Mouse (Mus musculus) kidney, adult 2 months (tissue): Measurements from ENCODE around the gene Ltb4r2.

Experiments used
- CTCF ChIP-seq: fragments of 200-500 bp; conservative IDR thresholded peaks from 2 replicates; pipeline ENCODE4 v1.5.1; 2011; ENCODE audit warnings: low read depth, mild to moderate bottlenecking, control low read depth, low read length, moderate library complexity, mixed read lengths; ENCODE audit not compliant: insufficient read depth, insufficient read length
- POLR2A ChIP-seq: fragments of 200-500 bp; IDR thresholded peaks from one replicate; pipeline ENCODE4 v1.6.1; 2011; ENCODE audit warnings: low read depth, low read length, control low read depth

GRCm38 (mm10) chr14:55733889-55734288, 27.3 kb upstream of the Ltb4r2 start:
- TF ChIP-seq CTCF (no peak), POLR2A (no peak)
